Mouse (Mus musculus): Measurements from ENCODE around the gene Gli2.

DNA sequence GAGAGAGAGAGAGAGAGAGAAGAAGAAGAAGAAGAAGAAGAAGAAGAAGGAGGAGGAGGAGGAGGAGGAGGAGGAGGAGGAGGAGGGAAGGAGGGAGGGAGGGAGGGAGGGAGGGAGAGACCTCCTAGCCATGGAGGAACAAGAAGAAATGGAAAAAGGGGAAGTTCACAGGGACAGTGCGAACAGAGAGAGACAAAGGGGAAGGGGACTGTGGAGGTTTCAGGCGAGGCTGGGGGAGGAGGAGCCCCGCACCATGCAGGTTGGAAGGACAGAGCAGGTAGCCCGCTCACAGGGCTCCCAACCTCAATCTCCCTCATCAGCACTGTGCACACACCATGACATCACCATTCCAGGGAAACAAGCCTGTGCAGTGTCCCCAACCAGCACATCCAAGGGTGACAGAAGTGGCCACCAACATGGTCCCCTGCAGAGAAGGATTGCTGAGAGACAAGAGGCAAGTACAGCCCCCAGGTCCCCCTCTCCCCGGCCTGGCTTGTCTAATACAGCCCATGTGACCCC, 84.7 kb downstream of the Gli2 start:
- TF ChIP-seq POLR2A (IDR thresholded peaks at IDR 0.05; ENCODE audit: borderline replicate concordance, extremely low read depth, low read depth, low read length) (no peak), CTCF (IDR thresholded peaks at IDR 0.05; ENCODE audit: insufficient read depth, low read length) (no peak)
